Mouse (Mus musculus) forebrain, postnatal 0 days (tissue): ENCODE data around the gene Gm45233. TPM values are rescaled to one million over a fixed set of nuclear protein-coding genes. Genes with fewer than 3 reads are reported as not detected.

Experiments used
- ATAC-seq: fragments of 200-750 bp; cut with Nextera tagmentation; 2 replicates; pipeline ENCODE4 v1.8.0; 2017; ENCODE audit warnings: mild to moderate bottlenecking, moderate library complexity
- DNase-seq: peaks from one replicate; pipeline ENCODE4 v3.0.0-alpha.2; 2015
- H3K27ac ChIP-seq: fragments of 300-500 bp; sonication (generic); 2 replicates; pipeline ENCODE4 v1.5.1; 2014; ENCODE audit warnings: low read depth, mild to moderate bottlenecking, antibody characterized with exemption, low read length, moderate library complexity, mixed read lengths
- H3K27me3 ChIP-seq: fragments of 300-500 bp; sonication (generic); 2 replicates; pipeline ENCODE4 v1.6.1; 2014; ENCODE audit warnings: mild to moderate bottlenecking, low read length, mixed read lengths; ENCODE audit not compliant: insufficient read depth
- H3K36me3 ChIP-seq: fragments of 300-500 bp; sonication (generic); 2 replicates; pipeline ENCODE4 v1.6.1; 2014; ENCODE audit warnings: mild to moderate bottlenecking, moderate library complexity; ENCODE audit not compliant: insufficient read depth
- H3K4me1 ChIP-seq: fragments of 300-500 bp; sonication (generic); 2 replicates; pipeline ENCODE4 v1.6.1; 2014; ENCODE audit warnings: antibody characterized with exemption; ENCODE audit not compliant: insufficient read depth
- H3K4me2 ChIP-seq: fragments of 300-500 bp; sonication (generic); 2 replicates; pipeline ENCODE4 v1.6.1; 2014; ENCODE audit warnings: low read depth, mild to moderate bottlenecking, moderate library complexity
- H3K4me3 ChIP-seq: fragments of 300-500 bp; sonication (generic); 2 replicates; pipeline ENCODE4 v1.5.1; 2014; ENCODE audit warnings: low read depth, low read length, mixed read lengths
- H3K9ac ChIP-seq: fragments of 300-500 bp; sonication (generic); 2 replicates; pipeline ENCODE4 v1.6.1; 2014; ENCODE audit warnings: mild to moderate bottlenecking
- H3K9me3 ChIP-seq: fragments of 300-500 bp; sonication (generic); 2 replicates; pipeline ENCODE4 v1.6.1; 2016; ENCODE audit warnings: low read length
- CTCF ChIP-seq: sonication (generic); IDR thresholded peaks from 2 replicates; pipeline ENCODE4 v1.5.1; 2016; ENCODE audit warnings: antibody characterized with exemption, control low read depth, low read depth
- WGBS: fragments of 180-500 bp; shearing (Covaris S2); extraction: QIAGEN DNeasy Blood & Tissue Kit; methylation state at CpG from one replicate; pipeline ENCODE4 v1.1.7; 2014; 5-methylcytosine and 5-hydroxymethylcytosine counted together
- polyA plus RNA-seq: library from polyadenylated mRNA; unstranded; fragments of >200 nt; fragmentation: Nextera tagmentation; extraction: Ambion mirVana; gene quantifications from 2 replicates; pipeline ENCODE4 v1.2.1, GENCODE M21; 2015
- total RNA-seq: library from RNA; depleted of rRNA; stranded (reverse); fragments of >200 nt; gene quantifications from 2 replicates; pipeline ENCODE4 v1.2.3, GENCODE M21; 2014

The Gm45233 gene
- total and polyA plus RNA-seq, 2 experiments from 2014 or later, result 0.30 to 3.7 TPM

- no peak for ATAC-seq
- H3K27ac ChIP-seq, result no peak overlapping the region
- H3K36me3 ChIP-seq, result 0 out of 2 replicates have a peak, but pooled peaks cover 3% of the 10 kb centered on the region
- no peak overlapping the region for H3K9ac ChIP-seq
- WGBS, result 76% methylated on average over 4 of the region's 4 CpGs
- peaks cover 6% of the 10 kb centered on the region for H3K4me1 ChIP-seq
- H3K9me3 ChIP-seq, result no peaks in the 10 kb centered on the region
- H3K4me3 ChIP-seq, result no peak overlapping the region
- TF ChIP-seq CTCF, result no peak
- DNase-seq, result no peak
- H3K27me3 ChIP-seq, result no peaks in the 10 kb centered on the region
- H3K4me2 ChIP-seq, result no peak overlapping the region
These were observed 3.9 kb downstream of the Gm45233 start for GRCm38 (mm10) chr7:43447801-43448200.

GRCm38 (mm10) chr7:43448246-43448645, 4.3 kb downstream of the Gm45233 start:
- Histone ChIP-seq H3K27me3 (no peaks in the 10 kb centered on the region), H3K4me2 (no peak overlapping the region), H3K4me3 (no peak overlapping the region), H3K36me3 (0 out of 2 replicates have a peak, but pooled peaks cover 7% of the 10 kb centered on the region), H3K9me3 (no peaks in the 10 kb centered on the region), H3K27ac (no peak overlapping the region), H3K4me1 (peaks cover 6% of the 10 kb centered on the region), H3K9ac (no peak overlapping the region)
- WGBS, result 98% methylated on average over 3 of the region's 3 CpGs
- DNase-seq (no peak), ATAC-seq (no peak)
- no peak for TF ChIP-seq CTCF

DNA sequence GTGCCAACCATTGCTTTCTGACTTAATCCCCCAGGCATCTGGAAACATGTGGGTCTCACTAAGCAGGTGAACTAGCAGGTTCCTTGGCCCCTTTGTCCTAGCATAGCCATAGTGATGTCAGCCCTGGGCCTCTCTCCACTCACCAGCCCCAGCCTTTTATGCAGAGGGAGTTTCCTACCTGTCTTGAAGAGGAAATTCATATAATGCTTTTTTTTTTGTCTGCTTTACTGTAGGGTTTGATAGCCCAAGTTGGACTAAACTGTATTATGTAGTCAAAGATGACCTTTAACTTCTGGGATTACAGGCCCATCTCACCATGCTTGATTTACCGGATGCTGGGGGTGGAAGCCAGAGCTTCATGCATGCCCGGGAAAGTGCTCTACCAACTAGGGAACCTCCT, 5.9 kb downstream of the Gm45233 start:
- no peaks in the 10 kb centered on the region for H3K4me1 ChIP-seq
- no peak overlapping the region for H3K4me3 ChIP-seq
- no peak for TF ChIP-seq CTCF
- H3K9me3 ChIP-seq, result no peaks in the 10 kb centered on the region
- H3K36me3 ChIP-seq, result peaks cover 11% of the 10 kb centered on the region; the same call in 1 of the 2 replicates
- H3K4me2 ChIP-seq, result no peak overlapping the region
- H3K27ac ChIP-seq, result no peak overlapping the region
- no peak for ATAC-seq
- H3K9ac ChIP-seq, result no peak overlapping the region
- 99% methylated on average over 2 of the region's 2 CpGs for WGBS
- DNase-seq, result no peak
- no peaks in the 10 kb centered on the region for H3K27me3 ChIP-seq

GRCm38 (mm10) chr7:43451726-43452125, 7.8 kb downstream of the Gm45233 start:
- Histone ChIP-seq H3K4me2 (no peak overlapping the region), H3K27me3 (no peaks in the 10 kb centered on the region), H3K4me3 (no peak overlapping the region), H3K9me3 (no peaks in the 10 kb centered on the region), H3K27ac (no peak overlapping the region), H3K9ac (no peak overlapping the region), H3K36me3 (peaks cover 22% of the 10 kb centered on the region), H3K4me1 (no peaks in the 10 kb centered on the region)
- TF ChIP-seq CTCF, result no peak
- WGBS, result 94% methylated on average over 11 of the region's 11 CpGs
- DNase-seq (no peak), ATAC-seq (no peak)

GRCm38 (mm10) chr7:43452609-43453008, 8.7 kb downstream of the Gm45233 start:
- Histone ChIP-seq H3K9ac (no peak overlapping the region), H3K9me3 (no peaks in the 10 kb centered on the region), H3K36me3 (peaks cover 26% of the 10 kb centered on the region), H3K27me3 (no peaks in the 10 kb centered on the region), H3K4me3 (no peak overlapping the region), H3K27ac (no peak overlapping the region), H3K4me1 (no peaks in the 10 kb centered on the region), H3K4me2 (no peak overlapping the region)
- no peak; the same call in 1 of the 2 replicates for TF ChIP-seq CTCF
- 44% methylated on average over 4 of the region's 4 CpGs for WGBS
- DNase-seq (no peak), ATAC-seq (no peak)

GRCm38 (mm10) chr7:43453599-43454355, 9.8 kb downstream of the Gm45233 start:
- Histone ChIP-seq H3K4me2 (no peak overlapping the region), H3K9me3 (no peaks in the 10 kb centered on the region)
- TF ChIP-seq CTCF, result no peak

GRCm38 (mm10) chr7:43454371-43454770, 10.4 kb downstream of the Gm45233 start:
- ATAC-seq (no peak), DNase-seq (no peak)
- Histone ChIP-seq H3K4me2 (no peak overlapping the region), H3K9me3 (no peaks in the 10 kb centered on the region), H3K4me3 (no peak overlapping the region), H3K9ac (no peak overlapping the region), H3K4me1 (no peaks in the 10 kb centered on the region), H3K27ac (no peak overlapping the region), H3K27me3 (no peaks in the 10 kb centered on the region), H3K36me3 (peaks cover 26% of the 10 kb centered on the region)
- WGBS, result 91% methylated on average over 6 of the region's 6 CpGs
- TF ChIP-seq CTCF, result no peak

More at GRCm38 (mm10) chr7:43453599-43454355, 9.8 kb downstream of the Gm45233 start:
- Histone ChIP-seq H3K4me1 (no peaks in the 10 kb centered on the region), H3K27me3 (no peaks in the 10 kb centered on the region), H3K4me3 (no peak overlapping the region), H3K27ac (no peak overlapping the region), H3K36me3 (peaks cover 26% of the 10 kb centered on the region), H3K9ac (no peak overlapping the region)
- ATAC-seq (no peak), DNase-seq (no peak)
- 87% methylated on average over 14 of the region's 14 CpGs for WGBS
